Mouse (Mus musculus): ENCODE results near the gene Kctd12.

Gene Kctd12

DNA sequence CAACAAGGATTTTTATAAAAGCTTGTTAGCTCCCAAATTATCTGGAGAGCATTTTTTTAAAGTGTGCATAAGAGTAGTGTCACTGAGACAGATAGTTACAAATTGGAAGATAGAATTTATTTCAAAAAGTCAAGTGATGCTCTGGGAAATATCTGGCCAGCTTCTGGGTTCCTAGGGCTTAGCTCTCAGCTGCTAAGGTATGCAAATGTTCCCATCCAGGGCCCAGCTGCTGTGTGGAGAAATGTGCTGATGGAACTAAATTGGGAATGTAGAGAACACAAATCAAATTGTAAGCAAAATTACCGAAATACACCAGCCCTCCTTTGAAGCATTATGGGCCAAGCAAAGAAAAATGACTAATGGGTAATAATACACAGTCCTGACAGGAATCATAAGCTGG, 16.6 kb downstream of the Kctd12 start:
- no peak for DNase-seq (ENCODE audit: low spot score in 2 of 2)

DNA sequence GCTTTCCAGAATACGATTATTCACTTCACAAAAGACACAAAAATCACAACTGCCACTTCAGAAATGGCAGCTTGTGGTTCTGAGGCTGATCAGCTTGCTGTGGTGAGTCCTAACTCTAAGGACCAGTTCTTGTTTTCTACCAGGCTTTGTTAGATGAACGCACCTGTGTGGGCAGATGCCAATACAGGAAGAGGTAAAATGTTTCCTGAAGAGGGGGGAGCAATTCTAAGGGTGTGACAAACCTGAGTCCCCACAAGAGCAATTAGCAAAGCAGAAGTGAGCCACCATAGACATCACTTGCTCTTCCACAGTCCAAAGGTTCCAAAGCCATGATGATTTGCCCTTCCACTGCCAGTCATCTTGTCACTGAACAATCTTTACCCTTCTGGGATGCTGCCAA, 20.4 kb downstream of the Kctd12 start:
- DNase-seq (ENCODE audit: low spot score in 2 of 2): no peak

DNA sequence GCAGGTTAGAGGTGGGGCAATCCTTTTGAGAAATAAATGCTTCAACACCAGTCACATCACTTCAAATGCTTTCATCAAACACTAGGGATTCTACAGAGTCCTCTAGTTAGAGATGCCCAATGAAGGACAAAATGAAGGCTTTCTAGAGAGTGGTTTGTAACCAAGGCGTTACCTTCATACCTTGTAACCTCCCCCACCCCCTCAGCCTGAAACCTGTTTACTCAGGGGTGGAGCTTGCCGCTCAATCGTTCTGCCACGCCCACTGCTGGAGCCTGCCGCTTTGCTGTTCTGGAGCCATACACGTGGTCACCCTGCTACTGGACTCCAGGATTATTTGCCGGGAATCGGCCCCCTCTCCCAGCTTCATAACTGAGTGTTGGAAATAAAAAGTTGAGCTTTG, 28.9 kb downstream of the Kctd12 start:
- DNase-seq (ENCODE audit: low spot score in 2 of 2): no peak

DNA sequence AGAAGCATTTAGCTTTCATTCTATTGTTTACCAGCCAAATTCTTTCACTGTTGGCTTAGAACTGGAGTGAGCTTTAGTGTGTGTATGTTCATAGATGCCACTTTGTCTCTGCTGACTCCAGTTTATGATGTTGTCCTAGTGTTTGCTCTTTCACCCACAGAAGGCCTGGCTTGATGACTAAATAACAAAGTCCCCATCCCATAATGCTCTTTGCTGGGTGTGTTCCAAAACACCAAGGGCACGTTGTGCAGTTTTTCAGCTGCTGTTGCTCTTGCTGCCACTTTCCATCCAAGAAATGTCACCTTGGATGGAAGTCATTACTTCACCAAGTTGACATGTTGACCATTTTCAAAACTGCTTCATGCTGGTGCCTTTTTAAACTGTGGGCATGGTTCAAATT, 30.5 kb downstream of the Kctd12 start:
- no peak for DNase-seq (ENCODE audit: low spot score in 2 of 2)

DNA sequence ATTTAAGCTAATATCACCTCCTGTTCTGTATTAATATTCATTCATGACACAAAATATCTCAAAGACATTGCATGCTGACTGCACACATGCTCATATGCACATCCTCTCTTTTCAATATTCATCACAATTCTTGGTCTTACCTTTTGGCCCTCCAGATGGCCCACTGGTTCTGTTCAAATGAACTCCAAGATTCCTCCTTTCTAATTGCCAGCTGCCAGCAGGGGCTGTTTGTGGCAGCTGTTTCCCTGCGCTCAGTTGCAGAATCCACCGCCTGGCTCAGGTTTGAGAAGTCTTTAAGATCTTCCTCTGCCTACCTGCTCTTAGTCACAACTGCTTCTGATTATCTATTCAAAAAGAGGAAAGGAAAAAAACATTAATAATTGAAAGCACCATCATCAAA, 34.6 kb downstream of the Kctd12 start:
- no peak for DNase-seq (ENCODE audit: low spot score in 2 of 2)

DNA sequence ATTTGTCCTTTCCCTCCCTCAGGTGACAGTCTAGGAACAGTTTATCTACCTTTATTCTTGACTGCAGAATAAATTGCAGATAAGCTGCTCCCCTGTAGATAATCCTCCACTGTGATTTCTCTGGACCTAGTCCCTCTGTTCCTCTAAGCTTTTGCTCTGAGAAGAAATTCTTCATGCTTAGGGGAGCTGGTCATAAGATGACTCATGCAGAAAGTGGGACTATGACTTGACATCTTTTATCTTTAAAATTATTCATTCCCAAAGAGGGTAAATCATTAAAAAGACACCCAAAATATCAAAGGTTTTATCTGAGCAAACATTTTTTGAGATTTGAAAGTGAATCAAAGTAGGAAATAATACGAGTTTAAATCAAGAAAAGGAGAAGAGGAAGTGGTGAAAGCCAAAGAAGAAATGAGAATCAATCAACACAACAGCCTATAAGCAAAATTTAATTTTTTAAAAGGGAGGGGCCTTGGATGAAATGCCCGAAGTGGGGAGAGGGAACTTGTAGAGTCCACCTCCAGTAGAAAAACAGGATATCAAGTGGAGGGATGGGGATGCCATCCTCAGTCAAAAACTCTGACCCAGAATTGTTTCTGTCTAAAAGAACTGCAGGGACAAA, 40.1 kb downstream of the Kctd12 start:
- DNase-seq (ENCODE audit: low spot score in 2 of 2): no peak

DNA sequence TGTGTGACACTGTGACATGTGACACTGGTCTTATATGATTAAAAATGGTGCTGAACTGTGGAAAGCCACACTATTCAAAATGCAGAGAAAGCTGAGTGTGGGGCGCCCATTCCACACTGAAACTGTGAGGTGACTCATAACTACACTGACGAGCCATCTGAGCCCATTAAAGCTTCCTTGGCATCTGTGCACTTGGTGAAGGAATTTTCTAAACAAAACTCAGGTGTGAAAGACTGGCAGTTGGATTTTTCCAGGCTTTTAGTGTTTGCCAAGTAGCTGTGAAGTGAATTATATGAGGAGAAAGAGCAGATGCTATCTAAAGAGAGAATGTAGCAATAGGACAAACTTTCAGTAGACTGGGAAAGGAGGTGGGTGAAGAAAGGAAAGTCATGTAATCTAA, 47.6 kb downstream of the Kctd12 start:
- DNase-seq (ENCODE audit: low spot score in 2 of 2): no peak

DNA sequence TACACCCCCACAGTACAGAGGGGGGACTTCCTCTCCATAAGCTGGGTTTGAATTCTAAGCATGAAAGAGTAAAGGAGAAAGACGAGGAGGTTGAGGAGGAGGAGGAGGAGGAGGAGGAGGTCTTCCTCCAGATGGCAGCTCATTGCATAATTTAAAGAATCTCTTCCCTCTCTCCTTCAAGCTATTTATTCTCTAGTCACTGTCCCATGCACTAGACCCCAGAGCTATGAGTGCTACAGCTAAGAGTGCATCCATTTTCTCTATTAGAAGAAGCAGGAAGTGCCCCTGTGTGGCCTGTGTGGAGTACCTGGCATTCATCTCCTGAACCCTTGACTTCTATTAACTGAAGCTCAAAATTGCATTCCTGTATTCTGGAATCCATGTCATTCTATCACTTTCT, 51.5 kb downstream of the Kctd12 start:
- DNase-seq (ENCODE audit: low spot score in 2 of 2): no peak

DNA sequence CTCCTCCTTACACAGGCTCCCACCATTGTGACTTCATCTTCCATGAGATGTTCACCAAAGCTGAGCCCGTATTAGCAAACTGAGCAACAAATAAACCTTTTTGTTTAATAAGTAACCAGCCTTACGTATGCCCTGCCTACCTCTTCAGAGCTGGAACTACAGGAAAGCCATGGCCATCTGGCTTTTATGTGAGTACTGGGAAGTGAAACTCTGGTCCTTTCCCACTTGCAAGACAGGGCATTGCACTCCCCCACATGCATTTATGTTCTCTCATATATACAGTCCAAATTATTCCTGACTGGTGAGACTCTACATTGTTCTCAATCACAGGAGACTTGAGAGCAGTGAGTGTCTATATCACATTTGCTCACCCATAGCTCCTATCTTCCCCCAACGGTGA, 52.9 kb downstream of the Kctd12 start:
- DNase-seq (ENCODE audit: low spot score in 2 of 2): no peak

DNA sequence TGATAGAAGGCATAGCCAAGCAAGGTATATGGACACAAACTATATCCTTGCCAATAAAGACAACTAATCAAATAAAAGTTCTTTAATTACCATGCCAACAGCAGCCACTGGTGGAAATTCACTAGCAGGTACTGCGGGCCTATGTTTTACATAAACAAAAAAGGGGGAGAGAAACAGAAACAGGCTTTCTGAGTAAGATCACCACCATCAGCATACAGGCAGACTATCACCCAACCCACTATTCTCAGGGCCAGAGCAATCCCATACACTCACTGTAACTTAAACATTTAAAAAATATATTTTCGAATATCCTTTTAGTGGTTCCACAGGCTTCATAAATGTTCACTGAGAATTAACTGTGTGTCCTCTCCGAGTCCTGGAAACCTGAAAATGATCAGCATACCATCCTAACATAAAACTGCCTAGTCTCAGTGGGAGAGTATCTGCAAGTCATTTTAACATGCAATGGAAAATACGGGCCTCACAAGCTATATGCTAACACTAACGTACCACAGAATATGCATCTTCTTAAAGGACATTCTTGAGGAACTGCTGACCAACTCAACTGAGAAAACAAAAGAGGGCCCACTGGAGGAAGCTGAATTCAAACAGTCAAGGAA, 54.5 kb downstream of the Kctd12 start:
- DNase-seq (ENCODE audit: low spot score in 2 of 2): no peak

Measured in right cerebral cortex, postnatal 10 days (tissue).